Mouse (Mus musculus) heart, postnatal 0 days (tissue): ENCODE data around the gene Faf1. TPM values are rescaled to one million over a fixed set of nuclear protein-coding genes. Genes with fewer than 3 reads are reported as not detected.

ENCODE experiments used
- ATAC-seq: fragments of 200-750 bp; cut with Nextera tagmentation; 2 replicates; pipeline ENCODE4 v1.8.0; 2017; ENCODE audit warnings: low read depth, moderate number of reproducible peaks, moderate library complexity; ENCODE audit not compliant: insufficient read depth
- DNase-seq: peaks from one replicate; pipeline ENCODE4 v3.0.0-alpha.2; 2016; ENCODE audit warnings: low spot score
- H3K27ac ChIP-seq: fragments of 300-500 bp; sonication (generic); 2 replicates; pipeline ENCODE4 v1.5.1; 2014; ENCODE audit warnings: low read depth, mild to moderate bottlenecking
- H3K27me3 ChIP-seq: fragments of 300-500 bp; sonication (generic); 2 replicates; pipeline ENCODE4 v1.6.1; 2014; ENCODE audit warnings: low read length, mixed read lengths; ENCODE audit not compliant: control insufficient read depth, insufficient read depth
- H3K36me3 ChIP-seq: fragments of 300-500 bp; sonication (generic); replicated peaks from 2 replicates; pipeline ENCODE4 v1.6.1; 2014; ENCODE audit warnings: low read length, mixed read lengths; ENCODE audit not compliant: control insufficient read depth, insufficient read depth
- H3K4me1 ChIP-seq: fragments of 300-500 bp; sonication (generic); 2 replicates; pipeline ENCODE4 v1.6.1; 2014; ENCODE audit warnings: antibody characterized with exemption; ENCODE audit not compliant: control insufficient read depth, insufficient read depth
- H3K4me2 ChIP-seq: fragments of 300-500 bp; sonication (generic); 2 replicates; pipeline ENCODE4 v1.6.1; 2014; ENCODE audit warnings: low read depth, mild to moderate bottlenecking, low read length, moderate library complexity
- H3K4me3 ChIP-seq: fragments of 300-500 bp; sonication (generic); 2 replicates; pipeline ENCODE4 v1.5.1; 2014; ENCODE audit warnings: low read depth, low read length
- H3K9ac ChIP-seq: fragments of 300-500 bp; sonication (generic); replicated peaks from 2 replicates; pipeline ENCODE4 v1.6.1; 2014; ENCODE audit warnings: low read depth, low read length, mixed read lengths
- H3K9me3 ChIP-seq: fragments of 300-500 bp; sonication (generic); replicated peaks from 2 replicates; pipeline ENCODE4 v1.6.1; 2016; ENCODE audit warnings: low read length; ENCODE audit not compliant: control insufficient read depth
- CTCF ChIP-seq: IDR thresholded peaks from 2 replicates; pipeline ENCODE4 v1.5.1; 2016; ENCODE audit warnings: antibody characterized with exemption, control low read depth, low read depth
- EP300 ChIP-seq: IDR thresholded peaks from 2 replicates; pipeline ENCODE4 v1.6.1; 2016; ENCODE audit warnings: antibody characterized with exemption, low read depth
- WGBS: fragments of 180-500 bp; shearing (Covaris S2); extraction: QIAGEN DNeasy Blood & Tissue Kit; methylation state at CpG from one replicate; pipeline ENCODE4 v1.1.7; 2014; 5-methylcytosine and 5-hydroxymethylcytosine counted together
- polyA plus RNA-seq: library from polyadenylated mRNA; unstranded; fragments of >200 nt; fragmentation: Nextera tagmentation; extraction: Ambion mirVana; gene quantifications from 2 replicates; pipeline ENCODE4 v1.2.1, GENCODE M21; 2015
- total RNA-seq: library from RNA; depleted of rRNA; stranded (reverse); fragments of >200 nt; gene quantifications from 2 replicates; pipeline ENCODE4 v1.2.3, GENCODE M21; 2014; ENCODE audit warnings: low replicate concordance

Gene Faf1
- total and polyA plus RNA-seq, 2 experiments from 2014 or later: 19.4 to 26.7 TPM

- TF ChIP-seq CTCF (no peak), EP300 (no peak)
These were observed 29.0 kb downstream of the Faf1 start for GRCm38 (mm10) chr4:109705349-109705748.

GRCm38 (mm10) chr4:109719281-109719680 lies 42.9 kb downstream of the Faf1 start:
- 97% methylated on average over 5 of the region's 5 CpGs for WGBS
- Histone ChIP-seq H3K4me3 (no peak overlapping the region), H3K36me3 (no peaks in the 10 kb centered on the region), H3K27ac (no peak overlapping the region), H3K9ac (no peak overlapping the region), H3K4me2 (no peak overlapping the region), H3K27me3 (no peaks in the 10 kb centered on the region), H3K9me3 (no peaks in the 10 kb centered on the region), H3K4me1 (no peaks in the 10 kb centered on the region)
- DNase-seq (no peak), ATAC-seq (no peak)
- no peak for TF ChIP-seq CTCF
- TF ChIP-seq EP300: no peak

More at GRCm38 (mm10) chr4:109705349-109705748, 29.0 kb downstream of the Faf1 start:
- Histone ChIP-seq H3K4me2 (no peak overlapping the region), H3K27ac (no peak overlapping the region), H3K9ac (no peak overlapping the region), H3K36me3 (no peaks in the 10 kb centered on the region), H3K9me3 (no peaks in the 10 kb centered on the region), H3K4me1 (no peaks in the 10 kb centered on the region), H3K4me3 (no peak overlapping the region), H3K27me3 (no peaks in the 10 kb centered on the region)
- ATAC-seq: no peak
- DNase-seq: no peak
- 80% methylated on average over 2 of the region's 2 CpGs for WGBS

GRCm38 (mm10) chr4:109729281-109729680 lies 52.9 kb downstream of the Faf1 start:
- no peak overlapping the region for H3K27ac ChIP-seq
- no peaks in the 10 kb centered on the region for H3K27me3 ChIP-seq
- ATAC-seq (no peak), DNase-seq (peak; percentile 19)
- H3K36me3 ChIP-seq: no peaks in the 10 kb centered on the region
- H3K4me2 ChIP-seq: no peak overlapping the region
- H3K4me1 ChIP-seq: no peaks in the 10 kb centered on the region
- no peak overlapping the region for H3K4me3 ChIP-seq
- H3K9me3 ChIP-seq: no peaks in the 10 kb centered on the region
- H3K9ac ChIP-seq: no peak overlapping the region
- TF ChIP-seq EP300 (no peak), CTCF (peak; percentile 48)
- WGBS: 8% methylated on average over 2 of the region's 2 CpGs

- DNase-seq: peak; percentile 13
- Histone ChIP-seq H3K27ac (0 out of 2 replicates have a peak overlapping the region, but pooled peaks have one; percentile 25), H3K4me3 (no peak overlapping the region), H3K36me3 (no peaks in the 10 kb centered on the region), H3K4me1 (peaks cover 6% of the 10 kb centered on the region), H3K4me2 (no peak overlapping the region), H3K27me3 (no peaks in the 10 kb centered on the region), H3K9me3 (no peaks in the 10 kb centered on the region), H3K9ac (no peak overlapping the region)
- no peak for TF ChIP-seq EP300
- ATAC-seq: no peak
- WGBS: 5% methylated on average over 1 of the region's 1 CpGs
These were observed 59.4 kb downstream of the Faf1 start for GRCm38 (mm10) chr4:109735754-109736153.

GRCm38 (mm10) chr4:109743984-109744383 lies 67.6 kb downstream of the Faf1 start:
- Histone ChIP-seq H3K4me2 (no peak overlapping the region), H3K9me3 (no peaks in the 10 kb centered on the region), H3K4me3 (no peak overlapping the region), H3K4me1 (no peaks in the 10 kb centered on the region), H3K9ac (no peak overlapping the region), H3K27ac (no peak overlapping the region), H3K36me3 (no peaks in the 10 kb centered on the region), H3K27me3 (no peaks in the 10 kb centered on the region)
- TF ChIP-seq EP300: no peak
- TF ChIP-seq CTCF: peak; percentile 25; the same call in 1 of the 2 replicates
- ATAC-seq (no peak), DNase-seq (no peak)
- 83% methylated on average over 2 of the region's 2 CpGs for WGBS

- Histone ChIP-seq H3K4me1 (no peaks in the 10 kb centered on the region), H3K9me3 (no peaks in the 10 kb centered on the region), H3K36me3 (no peaks in the 10 kb centered on the region), H3K27ac (no peak overlapping the region), H3K9ac (no peak overlapping the region), H3K27me3 (no peaks in the 10 kb centered on the region), H3K4me2 (no peak overlapping the region), H3K4me3 (no peak overlapping the region)
- ATAC-seq: no peak
- WGBS: 34% methylated on average over 2 of the region's 2 CpGs
- TF ChIP-seq CTCF (peak; percentile 68), EP300 (no peak)
- peak; percentile 51 for DNase-seq
These were observed 82.6 kb downstream of the Faf1 start for GRCm38 (mm10) chr4:109759031-109759430.
